Mouse (Mus musculus) ES-E14 (cell line): Measurements from ENCODE around the gene Stk35.

Experiments
- HCFC1 ChIP-seq: IDR thresholded peaks from 2 replicates; pipeline ENCODE4 v1.6.1; 2012; ENCODE audit warnings: low read length, inconsistent platforms, borderline replicate concordance; ENCODE audit not compliant: insufficient read depth
- MAFK ChIP-seq: IDR thresholded peaks from 2 replicates; pipeline ENCODE4 v1.6.1; 2014; ENCODE audit warnings: mild to moderate bottlenecking, low read depth, low read length, inconsistent platforms; ENCODE audit not compliant: insufficient read depth

- TF ChIP-seq MAFK (no peak), HCFC1 (no peak)
Observed at GRCm38 (mm10) chr2:129851512-129851911, 51.2 kb downstream of the Stk35 start.
